Mouse (Mus musculus): Measurements from ENCODE around the gene Mapk8ip1.

Mapk8ip1 gene

GRCm38 (mm10) chr2:92390206-92390930 lies 10.7 kb downstream of the Mapk8ip1 start:
- CTCF ChIA-PET, result no interaction called here

GRCm38 (mm10) chr2:92389645-92390044 lies 11.4 kb downstream of the Mapk8ip1 start:
- CTCF ChIA-PET, result no interaction called here

- CTCF ChIA-PET, result no interaction called here
Measured at GRCm38 (mm10) chr2:92388891-92389641, 12.0 kb downstream of the Mapk8ip1 start.

GRCm38 (mm10) chr2:92388081-92388517 lies 13.0 kb downstream of the Mapk8ip1 start:
- CTCF ChIA-PET, result no interaction called here

GRCm38 (mm10) chr2:92387646-92388045 lies 13.4 kb downstream of the Mapk8ip1 start:
- CTCF ChIA-PET, result no interaction called here

GRCm38 (mm10) chr2:92386821-92387570 lies 14.1 kb downstream of the Mapk8ip1 start:
- CTCF ChIA-PET, result no interaction called here

GRCm38 (mm10) chr2:92385113-92386051 lies 15.7 kb downstream of the Mapk8ip1 start:
- CTCF ChIA-PET, result interaction anchor here (0.6 kb wide), 1 partner anchor 87 kb away, joined by 3 read pairs; no protein-coding TSS in a partner anchor

- CTCF ChIA-PET, result no interaction called here
Measured at GRCm38 (mm10) chr2:92384101-92384500, 17.0 kb downstream of the Mapk8ip1 start.

- CTCF ChIA-PET, result no interaction called here
Measured at GRCm38 (mm10) chr2:92382759-92383158, 18.3 kb downstream of the Mapk8ip1 start.

- CTCF ChIA-PET, result no interaction called here
Measured at GRCm38 (mm10) chr2:92381901-92382588, 19.0 kb downstream of the Mapk8ip1 start, which contains the start of gene 1700029I15Rik. 1700029I15Rik (plus strand) TSS chr2:92382538.

- CTCF ChIA-PET, result interaction anchor here (0.7 kb wide), 1 partner anchor 418 kb away, joined by 6 read pairs; no protein-coding TSS in a partner anchor
Measured at GRCm38 (mm10) chr2:92381161-92381560, 19.9 kb downstream of the Mapk8ip1 start.

GRCm38 (mm10) chr2:92380495-92381050 lies 20.5 kb downstream of the Mapk8ip1 start:
- CTCF ChIA-PET, result interaction anchor here (0.6 to 0.7 kb wide), 2 partner anchors 417 to 1163 kb away, joined by 6 to 8 read pairs; no protein-coding TSS in a partner anchor

- CTCF ChIA-PET, result interaction anchor here (0.6 kb wide), 1 partner anchor 1163 kb away, joined by 8 read pairs; no protein-coding TSS in a partner anchor
Measured at GRCm38 (mm10) chr2:92379783-92380494, 21.1 kb downstream of the Mapk8ip1 start.

GRCm38 (mm10) chr2:92377320-92377719 lies 23.7 kb downstream of the Mapk8ip1 start:
- CTCF ChIA-PET, result no interaction called here

- CTCF ChIA-PET, result interaction anchor here (0.9 kb wide), 1 partner anchor 110 kb away, joined by 5 read pairs; no protein-coding TSS in a partner anchor
Measured at GRCm38 (mm10) chr2:92376300-92376699, 24.8 kb downstream of the Mapk8ip1 start.

GRCm38 (mm10) chr2:92375788-92376187 lies 25.3 kb downstream of the Mapk8ip1 start:
- CTCF ChIA-PET, result no interaction called here

- CTCF ChIA-PET, result interaction anchor here (0.6 kb wide), 1 partner anchor 317 kb away, joined by 11 read pairs; no protein-coding TSS in a partner anchor
Measured at GRCm38 (mm10) chr2:92375099-92375623, 25.9 kb downstream of the Mapk8ip1 start.

GRCm38 (mm10) chr2:92374514-92374913 lies 26.5 kb downstream of the Mapk8ip1 start, which contains the start of the genes Pex16 and Large2:
Pex16 (plus strand) TSS chr2:92374676.
Large2 (minus strand) TSS chr2:92374869.
- CTCF ChIA-PET, result interaction anchor here (0.6 kb wide), 4 partner anchors 89 to 390 kb away, joined by 3 to 15 read pairs (median 7); no protein-coding TSS in a partner anchor

- CTCF ChIA-PET, result no interaction called here
Measured at GRCm38 (mm10) chr2:92373437-92373813, 27.6 kb downstream of the Mapk8ip1 start.

All from spleen, embryonic (tissue).